Mouse (Mus musculus) bone marrow, adult 2 months (tissue): ENCODE measurements around the gene Ptpn9. TPM values are rescaled to one million over a fixed set of nuclear protein-coding genes. Genes with fewer than 3 reads are reported as not detected.

ENCODE experiments used
- H3K27ac ChIP-seq: fragments of 200-500 bp; 2 replicates; pipeline ENCODE4 v1.5.1; 2012; ENCODE audit warnings: low read depth, mild to moderate bottlenecking, control low read depth, inconsistent platforms, low read length; ENCODE audit not compliant: control insufficient read depth, poor library complexity, insufficient read depth
- H3K4me1 ChIP-seq: fragments of 200-500 bp; 2 replicates; pipeline ENCODE4 v1.6.1; 2011; ENCODE audit warnings: low read length; ENCODE audit not compliant: control insufficient read depth, insufficient read depth
- H3K4me3 ChIP-seq: fragments of 200-500 bp; replicated peaks from 2 replicates; pipeline ENCODE3; 2011; ENCODE audit warnings: mild to moderate bottlenecking, low read depth, low read length, control low read depth; ENCODE audit not compliant: control insufficient read depth
- CTCF ChIP-seq: fragments of 200-500 bp; IDR thresholded peaks from 2 replicates; pipeline ENCODE4 v1.5.1; 2011; ENCODE audit warnings: low read length, control low read depth; ENCODE audit not compliant: control insufficient read depth, insufficient read depth
- POLR2A ChIP-seq: fragments of 200-500 bp; IDR thresholded peaks from 2 replicates; pipeline ENCODE4 v1.6.1; 2011; ENCODE audit warnings: low read depth, mild to moderate bottlenecking, control low read depth, low read length, borderline replicate concordance; ENCODE audit not compliant: control insufficient read depth
- WGBS: fragments of 180-500 bp; shearing (Covaris S2); methylation state at CpG from one replicate; pipeline ENCODE4 v1.1.7; 2018; 5-methylcytosine and 5-hydroxymethylcytosine counted together
- polyA plus RNA-seq: library from polyadenylated mRNA; stranded (reverse); fragments of >200 nt; gene quantifications from 2 replicates; pipeline ENCODE4 v1.2.4, GENCODE M21; 2011; ENCODE audit warnings: low replicate concordance; ENCODE audit not compliant: missing spikeins, insufficient read depth, insufficient read length

The Ptpn9 gene
- polyA plus RNA-seq, 1 experiment, result 6.0 TPM

- TF ChIP-seq POLR2A, result no peak
- no peak for TF ChIP-seq CTCF
- no peak overlapping the region for H3K27ac ChIP-seq
- WGBS, result 75% methylated on average over 3 of the region's 3 CpGs
- peaks cover 1% of the 10 kb centered on the region; the same call in 1 of the 2 replicates for H3K4me1 ChIP-seq
- no peak overlapping the region for H3K4me3 ChIP-seq
These were observed 73.5 kb downstream of the Ptpn9 start for GRCm38 (mm10) chr9:57068266-57068665.

- H3K27ac ChIP-seq, result no peak overlapping the region
These were observed 75.5 kb downstream of the Ptpn9 start for GRCm38 (mm10) chr9:57070262-57070661.

GRCm38 (mm10) chr9:57070800-57071545 is 76.2 kb downstream of the Ptpn9 start:
- WGBS, result 12% methylated on average over 5 of the region's 5 CpGs

More at GRCm38 (mm10) chr9:57070262-57070661, 75.5 kb downstream of the Ptpn9 start:
- 23% methylated on average over 1 of the region's 1 CpGs for WGBS
- no peak for TF ChIP-seq CTCF
- TF ChIP-seq POLR2A, result no peak
- H3K4me1 ChIP-seq, result peaks cover 1% of the 10 kb centered on the region; the same call in 1 of the 2 replicates
- H3K4me3 ChIP-seq, result no peak overlapping the region

GRCm38 (mm10) chr9:57071801-57072351 is 77.2 kb downstream of the Ptpn9 start, which contains the start of gene Sin3a:
TSS of gene Sin3a (plus strand) at chr9:57072040.
- Histone ChIP-seq H3K27ac (peak within 1 kb of the TSS; percentile 98), H3K4me1 (peaks cover 1% of the 10 kb centered on the region; the same call in 1 of the 2 replicates)
- under 1% methylated on average over 34 of the region's 34 CpGs for WGBS

More at GRCm38 (mm10) chr9:57070800-57071545, 76.2 kb downstream of the Ptpn9 start:
- H3K27ac ChIP-seq, result no peak overlapping the region; the same call in 1 of the 2 replicates
- TF ChIP-seq CTCF (no peak), POLR2A (no peak)
- H3K4me3 ChIP-seq, result peak overlapping the region; percentile 100
- H3K4me1 ChIP-seq, result peaks cover 1% of the 10 kb centered on the region; the same call in 1 of the 2 replicates

GRCm38 (mm10) chr9:57072526-57072988 is 77.8 kb downstream of the Ptpn9 start:
- WGBS, result under 1% methylated on average over 40 of the region's 40 CpGs
- H3K4me1 ChIP-seq, result peaks cover 1% of the 10 kb centered on the region; the same call in 1 of the 2 replicates
- H3K4me3 ChIP-seq, result peak overlapping the region; percentile 100
- peak overlapping the region; percentile 98 for H3K27ac ChIP-seq
- TF ChIP-seq POLR2A (no peak), CTCF (no peak)

More at GRCm38 (mm10) chr9:57071801-57072351, 77.2 kb downstream of the Ptpn9 start, which contains the start of gene Sin3a:
- peak within 1 kb of the TSS; percentile 100 for H3K4me3 ChIP-seq
- no peak for TF ChIP-seq CTCF
- TF ChIP-seq POLR2A, result no peak

- Histone ChIP-seq H3K4me1 (peaks cover 1% of the 10 kb centered on the region; the same call in 1 of the 2 replicates), H3K4me3 (peak overlapping the region; percentile 100), H3K27ac (peak overlapping the region; percentile 98)
- TF ChIP-seq POLR2A (peak; percentile 78; the same call in 1 of the 2 replicates), CTCF (peak; percentile 38; the same call in 1 of the 2 replicates)
- WGBS, result under 1% methylated on average over 54 of the region's 54 CpGs
These were observed 78.5 kb downstream of the Ptpn9 start for GRCm38 (mm10) chr9:57072989-57073789.

GRCm38 (mm10) chr9:57073790-57074094 is 79.0 kb downstream of the Ptpn9 start:
- Histone ChIP-seq H3K27ac (peak overlapping the region; percentile 86), H3K4me1 (peaks cover 1% of the 10 kb centered on the region; the same call in 1 of the 2 replicates), H3K4me3 (peak overlapping the region; percentile 73)
- WGBS, result under 1% methylated on average over 15 of the region's 15 CpGs
- TF ChIP-seq CTCF, result no peak
- peak; percentile 69; the same call in 1 of the 2 replicates for TF ChIP-seq POLR2A

GRCm38 (mm10) chr9:57074171-57074821 is 79.6 kb downstream of the Ptpn9 start:
- Histone ChIP-seq H3K4me3 (peak overlapping the region; percentile 73), H3K27ac (peak overlapping the region; percentile 86), H3K4me1 (peaks cover 1% of the 10 kb centered on the region; the same call in 1 of the 2 replicates)
- TF ChIP-seq POLR2A (no peak), CTCF (no peak; the same call in 1 of the 2 replicates)
- 4% methylated on average over 21 of the region's 21 CpGs for WGBS
